Mouse (Mus musculus) left cerebral cortex, adult 11 months (tissue): ENCODE data around the gene Grwd1.

Experiments used
- DNase-seq: peaks from one replicate; pipeline ENCODE4 v3.0.0; 2022; ENCODE audit warnings: low spot score

Gene Grwd1

GRCm38 (mm10) chr7:45842950-45843744 lies 12.4 kb upstream of the Grwd1 start:
- DNase-seq = no peak

GRCm38 (mm10) chr7:45833924-45834323 lies 3.2 kb upstream of the Grwd1 start:
- DNase-seq = no peak

GRCm38 (mm10) chr7:45833148-45833790 lies 2.5 kb upstream of the Grwd1 start:
- DNase-seq = no peak

- DNase-seq = no peak
These were observed 1.7 kb upstream of the Grwd1 start for GRCm38 (mm10) chr7:45832428-45832827.

- no peak for DNase-seq
These were observed 383 bp upstream of the Grwd1 start for GRCm38 (mm10) chr7:45831128-45831525.

GRCm38 (mm10) chr7:45826631-45827030 lies 4.1 kb downstream of the Grwd1 start:
- DNase-seq = no peak

- DNase-seq = no peak
These were observed 6.1 kb downstream of the Grwd1 start, which contains the start of gene Kcnj14 for GRCm38 (mm10) chr7:45824598-45824997. Gene Kcnj14, minus strand, starts transcription at chr7:45824782.

GRCm38 (mm10) chr7:45820913-45821312 lies 9.8 kb downstream of the Grwd1 start:
- DNase-seq = no peak

- no peak for DNase-seq
These were observed 10.9 kb downstream of the Grwd1 start for GRCm38 (mm10) chr7:45819843-45820242.

- DNase-seq = no peak
These were observed 14.8 kb downstream of the Grwd1 start for GRCm38 (mm10) chr7:45815984-45816351.

GRCm38 (mm10) chr7:45815323-45815983 lies 15.3 kb downstream of the Grwd1 start:
- DNase-seq = no peak

- no peak for DNase-seq
These were observed 15.9 kb downstream of the Grwd1 start for GRCm38 (mm10) chr7:45814841-45815240.

GRCm38 (mm10) chr7:45813787-45814779 lies 16.7 kb downstream of the Grwd1 start, which contains the start of gene Cyth2:
Gene Cyth2, minus strand, starts transcription at chr7:45814581.
- DNase-seq = peak; percentile 100

- no peak for DNase-seq
These were observed 17.8 kb downstream of the Grwd1 start for GRCm38 (mm10) chr7:45812921-45813320.

GRCm38 (mm10) chr7:45809276-45810075 lies 21.3 kb downstream of the Grwd1 start:
- no peak for DNase-seq

- DNase-seq = no peak
These were observed 22.3 kb downstream of the Grwd1 start for GRCm38 (mm10) chr7:45808471-45808870.

- DNase-seq = no peak
These were observed 24.8 kb downstream of the Grwd1 start for GRCm38 (mm10) chr7:45805941-45806340.

- no peak for DNase-seq
These were observed 28.2 kb downstream of the Grwd1 start for GRCm38 (mm10) chr7:45802551-45802950.

GRCm38 (mm10) chr7:45801348-45801747 lies 29.4 kb downstream of the Grwd1 start:
- peak; percentile 88 for DNase-seq

- DNase-seq = no peak
These were observed 30.1 kb downstream of the Grwd1 start for GRCm38 (mm10) chr7:45800546-45801204.
